Mouse (Mus musculus) heart, postnatal 0 days (tissue): ENCODE data around the gene Kctd11.

ENCODE experiments used
- CTCF ChIP-seq: IDR thresholded peaks from 2 replicates; pipeline ENCODE4 v1.5.1; 2016; ENCODE audit warnings: antibody characterized with exemption, control low read depth, low read depth
- EP300 ChIP-seq: IDR thresholded peaks from 2 replicates; pipeline ENCODE4 v1.6.1; 2016; ENCODE audit warnings: antibody characterized with exemption, low read depth

- TF ChIP-seq CTCF (no peak), EP300 (no peak)
Measured at GRCm38 (mm10) chr11:69918118-69918517, 36.9 kb upstream of the Kctd11 start.
